Mouse (Mus musculus) macrophage (primary cell): ENCODE measurements around the gene Asic2. TPM values are rescaled to one million over a fixed set of nuclear protein-coding genes. Genes with fewer than 3 reads are reported as not detected.

Experiments used
- H3K27ac ChIP-seq: fragments of 350-480 bp; formaldehyde crosslinking; 2 replicates; pipeline ENCODE4 v1.9.0; 2021
- H3K36me3 ChIP-seq: fragments of 350-480 bp; formaldehyde crosslinking; 2 replicates; pipeline ENCODE4 v1.9.0; 2021; ENCODE audit errors: inconsistent target
- H3K4me3 ChIP-seq: fragments of 350-480 bp; formaldehyde crosslinking; 2 replicates; pipeline ENCODE4 v1.9.0; 2021; ENCODE audit errors: inconsistent target
- H3K79me2 ChIP-seq: fragments of 350-480 bp; formaldehyde crosslinking; 2 replicates; pipeline ENCODE4 v1.9.0; 2021; ENCODE audit errors: inconsistent target
- WGBS: methylation state at CpG from one replicate; pipeline ENCODE4 v1.1.7; 2026; ENCODE audit warnings: inconsistent platforms; ENCODE audit not compliant: missing documents; 5-methylcytosine and 5-hydroxymethylcytosine counted together
- polyA plus RNA-seq: library from polyadenylated mRNA; stranded (reverse); fragments of 250-400 nt; gene quantifications from 3 replicates; pipeline ENCODE4 v1.2.4, GENCODE M21; 2018; ENCODE audit warnings: inconsistent platforms

Gene Asic2
- polyA plus RNA-seq, 1 experiment from 2014 or later = not detected

DNA sequence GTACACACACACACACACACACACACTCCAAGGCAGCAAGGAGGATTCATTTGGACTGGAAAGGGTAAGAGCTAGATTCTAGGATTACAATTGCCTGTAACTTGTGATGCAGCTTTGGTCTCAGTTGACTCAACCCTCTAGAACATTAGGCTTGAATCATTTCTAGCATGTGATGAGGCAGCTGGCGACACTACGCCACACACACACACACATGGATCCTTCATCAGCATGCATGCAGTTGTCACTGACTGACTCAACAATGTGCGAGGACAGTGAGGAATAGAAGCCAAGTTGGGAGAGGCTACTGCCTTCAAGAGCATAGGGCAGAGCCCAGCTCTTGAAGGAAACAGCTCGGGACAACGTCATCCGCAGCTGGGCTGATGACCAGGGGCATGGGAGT, 843.9 kb downstream of the Asic2 start:
- WGBS = 94% methylated on average over 6 of the region's 6 CpGs
- H3K27ac ChIP-seq = no peak overlapping the region
- no peak overlapping the region for H3K4me3 ChIP-seq
- H3K36me3 ChIP-seq = no peaks in the 10 kb centered on the region
- no peaks in the 10 kb centered on the region for H3K79me2 ChIP-seq

DNA sequence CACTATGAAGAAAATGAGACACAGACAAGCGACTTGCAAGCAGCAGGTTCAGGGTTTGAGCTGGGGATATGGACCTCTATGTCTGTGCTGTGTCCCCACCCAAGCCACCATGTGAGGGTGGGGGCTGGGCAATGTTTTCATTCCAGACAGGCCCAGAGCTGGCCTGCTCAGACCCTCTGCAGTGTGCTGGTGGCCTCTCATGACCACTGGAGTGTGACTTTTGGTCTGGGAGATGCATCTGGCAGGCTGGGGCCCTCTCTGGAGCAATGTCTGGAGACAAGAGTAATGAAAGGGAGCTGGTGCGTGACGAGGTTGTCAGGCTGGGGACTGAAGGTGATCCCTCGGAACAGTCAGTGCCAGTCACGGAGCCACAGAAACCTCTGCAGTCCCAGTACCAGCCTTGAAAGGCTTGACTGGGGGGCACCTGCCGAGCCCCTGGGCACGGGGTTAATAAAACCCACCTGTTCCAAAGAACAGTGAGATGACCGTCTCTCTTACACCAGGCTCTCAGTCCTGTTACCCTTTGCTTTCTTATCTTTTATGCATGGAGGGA, 848.2 kb downstream of the Asic2 start:
- WGBS = 72% methylated on average over 8 of the region's 8 CpGs
- Histone ChIP-seq H3K27ac (no peak overlapping the region), H3K36me3 (no peaks in the 10 kb centered on the region), H3K4me3 (no peak overlapping the region), H3K79me2 (no peaks in the 10 kb centered on the region)

DNA sequence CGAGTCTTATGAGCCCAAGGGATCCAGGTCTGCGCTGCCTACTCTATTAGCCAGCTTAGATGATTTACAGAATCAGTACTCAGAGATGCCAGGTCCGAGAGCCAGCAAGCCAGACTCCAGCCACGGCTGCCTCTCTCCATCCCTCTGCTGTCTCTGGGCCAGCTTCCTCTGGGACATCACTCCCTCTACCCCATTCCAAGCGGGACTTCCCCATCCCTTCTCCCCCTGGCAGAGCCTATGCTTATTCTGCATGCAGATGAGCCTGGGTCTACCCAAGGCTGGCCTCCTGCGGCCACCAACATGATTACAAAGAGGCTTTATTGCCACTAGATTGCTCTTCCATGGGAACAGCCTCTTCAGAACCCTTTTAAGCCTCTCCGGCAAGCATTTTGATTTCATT, 850.2 kb downstream of the Asic2 start:
- Histone ChIP-seq H3K4me3 (no peak overlapping the region), H3K79me2 (no peaks in the 10 kb centered on the region)

DNA sequence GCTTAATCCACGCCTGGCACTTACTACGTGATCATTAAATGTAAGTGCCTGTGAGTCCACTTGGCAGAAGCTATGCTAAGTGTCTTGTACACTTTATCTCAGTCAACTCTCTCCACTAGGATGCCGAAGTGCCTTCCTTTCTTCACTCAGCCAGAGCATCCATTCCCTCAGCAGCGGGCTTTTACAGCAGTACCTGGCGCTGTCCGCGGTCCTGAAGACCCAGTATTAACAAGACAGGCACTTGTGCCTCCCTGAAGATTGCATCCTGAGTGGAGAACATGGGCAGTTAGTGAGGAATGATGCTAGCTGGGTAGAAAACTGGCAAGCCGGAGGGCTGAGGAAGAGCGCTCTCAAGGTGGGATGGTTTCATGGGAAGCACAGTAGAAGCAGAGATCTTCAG, 852.6 kb downstream of the Asic2 start:
- Histone ChIP-seq H3K4me3 (no peak overlapping the region), H3K27ac (no peak overlapping the region), H3K36me3 (no peaks in the 10 kb centered on the region), H3K79me2 (no peaks in the 10 kb centered on the region)
- 41% methylated on average over 9 of the region's 9 CpGs for WGBS

More for the DNA sequence above, 850.2 kb downstream of the Asic2 start:
- H3K27ac ChIP-seq = no peak overlapping the region
- no peaks in the 10 kb centered on the region for H3K36me3 ChIP-seq
- 53% methylated on average over 7 of the region's 7 CpGs for WGBS

DNA sequence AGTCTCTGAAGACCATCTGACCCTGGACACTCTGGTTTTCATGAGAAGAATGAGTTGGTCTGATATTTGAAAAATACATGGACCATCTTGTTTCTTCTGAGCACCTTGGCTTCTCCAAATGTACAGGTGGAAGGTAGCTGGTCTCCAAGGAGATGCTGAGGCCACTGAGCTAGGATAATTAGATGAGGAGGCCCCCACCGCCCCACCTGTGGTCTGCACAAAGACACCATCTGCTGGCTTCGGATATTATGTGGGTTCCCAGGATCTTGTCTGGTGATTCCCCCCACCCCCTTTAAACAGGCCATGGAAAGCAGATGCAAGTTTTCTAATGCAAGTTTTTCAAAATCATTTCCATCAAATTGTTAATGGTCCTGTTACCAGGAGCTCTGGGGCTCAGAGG, 856.6 kb downstream of the Asic2 start:
- 90% methylated on average over 2 of the region's 2 CpGs for WGBS
- Histone ChIP-seq H3K4me3 (no peak overlapping the region), H3K36me3 (no peaks in the 10 kb centered on the region), H3K27ac (no peak overlapping the region), H3K79me2 (no peaks in the 10 kb centered on the region)

DNA sequence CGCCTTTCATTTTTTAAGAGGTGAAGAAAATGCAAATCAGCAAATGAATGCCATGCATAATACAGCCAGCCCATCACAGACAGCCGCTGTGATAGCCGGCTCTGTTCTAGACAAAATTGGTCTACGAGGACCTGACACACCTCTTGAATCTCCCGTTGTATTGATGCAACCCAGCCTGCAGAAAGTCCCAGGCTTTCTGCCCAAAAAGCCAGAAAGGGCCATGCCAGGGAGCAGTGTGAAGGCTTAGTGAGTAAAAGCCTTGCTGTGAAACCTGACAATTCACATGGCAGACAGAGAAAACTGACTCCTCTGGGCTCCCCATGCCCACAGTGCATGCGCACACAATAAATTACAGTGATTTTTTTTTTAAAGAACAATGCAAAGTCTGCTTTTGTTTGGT, 858.2 kb downstream of the Asic2 start:
- H3K36me3 ChIP-seq = no peaks in the 10 kb centered on the region
- no peak overlapping the region for H3K4me3 ChIP-seq
- H3K79me2 ChIP-seq = no peaks in the 10 kb centered on the region
- WGBS = 68% methylated on average over 6 of the region's 6 CpGs
- H3K27ac ChIP-seq = no peak overlapping the region

DNA sequence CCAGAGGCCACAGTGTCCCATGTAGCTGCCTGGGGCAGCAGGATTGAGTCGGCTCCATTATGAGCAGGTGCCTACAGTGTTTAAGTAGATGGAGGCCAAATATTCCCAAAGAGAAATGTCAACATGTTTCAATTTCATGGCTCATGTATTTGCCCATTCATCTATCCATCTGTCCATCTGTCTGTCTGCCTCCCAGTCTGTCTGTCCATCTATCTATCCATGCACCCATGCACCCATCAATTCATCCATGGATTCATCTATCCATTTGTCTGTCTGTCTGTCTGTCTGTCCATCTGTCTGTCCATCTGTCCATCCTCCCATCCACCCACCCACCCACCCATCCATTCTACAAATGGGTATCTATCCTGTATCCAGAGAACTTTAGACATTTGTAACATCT, 861.3 kb downstream of the Asic2 start:
- no peaks in the 10 kb centered on the region for H3K36me3 ChIP-seq
- no peak overlapping the region for H3K27ac ChIP-seq
- H3K79me2 ChIP-seq = no peaks in the 10 kb centered on the region
- WGBS = 88% methylated on average over 1 of the region's 1 CpGs
- no peak overlapping the region for H3K4me3 ChIP-seq

DNA sequence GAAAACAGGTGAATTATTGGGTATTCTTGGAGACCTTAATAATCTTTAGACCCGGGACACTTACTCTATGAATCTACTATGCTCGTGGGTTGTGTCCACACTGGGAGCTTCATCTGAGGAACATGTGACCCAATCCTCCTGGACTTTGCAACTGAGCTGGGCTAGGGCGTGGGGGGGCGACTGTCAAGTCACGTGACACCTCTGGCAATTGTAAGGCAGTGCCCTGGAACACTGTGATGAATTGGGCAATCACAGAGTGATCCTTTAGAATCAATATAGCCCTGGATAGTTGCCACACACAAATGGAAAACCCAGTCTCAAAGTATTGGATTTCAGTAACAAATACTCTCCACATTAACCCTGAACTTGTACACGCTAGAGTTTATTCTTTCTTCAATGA, 867.4 kb downstream of the Asic2 start:
- Histone ChIP-seq H3K27ac (no peak overlapping the region), H3K36me3 (no peaks in the 10 kb centered on the region), H3K79me2 (no peaks in the 10 kb centered on the region), H3K4me3 (no peak overlapping the region)
- 83% methylated on average over 6 of the region's 6 CpGs for WGBS

DNA sequence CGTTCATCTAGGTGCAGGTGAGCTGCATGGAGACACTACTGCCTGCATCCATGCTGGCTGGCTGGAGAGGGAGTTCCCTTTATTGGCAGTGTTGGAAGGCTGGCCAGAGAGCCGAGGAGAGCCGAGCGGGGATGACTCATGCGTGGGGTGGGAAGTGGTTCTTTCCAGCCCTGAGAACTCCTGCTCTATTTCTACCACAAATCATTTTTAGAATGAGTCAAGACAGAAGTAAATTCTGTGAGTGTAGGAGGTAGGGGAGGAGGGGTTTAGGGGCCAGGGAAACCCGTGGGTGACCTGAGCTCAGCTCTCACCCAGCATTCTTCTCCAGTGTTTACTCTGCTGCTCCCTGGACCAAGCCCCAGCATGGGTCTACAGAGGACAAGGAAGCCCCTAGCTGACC, 872.2 kb downstream of the Asic2 start:
- H3K4me3 ChIP-seq = no peak overlapping the region
- no peaks in the 10 kb centered on the region for H3K36me3 ChIP-seq
- H3K27ac ChIP-seq = no peak overlapping the region
- 20% methylated on average over 6 of the region's 6 CpGs for WGBS
- H3K79me2 ChIP-seq = no peaks in the 10 kb centered on the region

DNA sequence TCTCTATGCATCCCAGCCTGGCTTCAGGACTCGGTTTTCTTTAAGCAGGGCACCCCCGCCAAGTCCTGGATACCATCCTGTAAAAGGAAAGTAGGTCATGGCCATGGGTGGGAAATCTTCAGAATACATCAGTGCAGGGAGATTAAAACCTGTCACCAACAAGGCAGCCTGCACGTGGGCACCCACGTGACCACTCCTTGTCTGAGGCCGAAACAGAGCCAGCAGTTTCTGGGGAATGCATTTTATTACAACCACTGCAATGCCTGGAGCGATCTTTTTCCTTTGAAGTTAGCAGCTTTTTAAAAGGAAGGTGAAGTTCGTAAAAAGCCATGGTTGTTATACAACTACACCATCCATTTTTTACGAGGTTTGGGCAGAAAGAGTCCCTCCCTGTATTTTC, 873.7 kb downstream of the Asic2 start:
- H3K79me2 ChIP-seq = no peaks in the 10 kb centered on the region
- H3K27ac ChIP-seq = no peak overlapping the region
- 77% methylated on average over 8 of the region's 8 CpGs for WGBS
- H3K4me3 ChIP-seq = no peak overlapping the region
- H3K36me3 ChIP-seq = no peaks in the 10 kb centered on the region

DNA sequence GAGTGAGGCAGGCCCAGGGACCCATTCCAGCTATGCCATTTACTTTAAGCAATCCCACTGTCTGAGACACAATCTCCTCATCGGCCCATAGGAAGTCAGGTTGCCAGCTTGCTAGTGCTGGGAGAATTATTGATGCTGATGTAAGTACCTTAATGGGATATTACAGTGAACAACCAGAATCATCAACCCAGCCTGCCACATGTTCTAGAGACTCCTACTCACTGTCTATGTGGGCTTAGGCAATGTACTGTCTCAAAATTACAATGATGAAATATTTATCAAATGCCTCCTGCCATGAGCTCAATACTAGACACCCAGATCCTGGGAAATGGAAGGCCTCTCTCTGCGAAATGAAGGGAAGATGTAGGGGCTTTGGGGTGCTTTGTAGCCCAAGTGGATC, 876.1 kb downstream of the Asic2 start:
- Histone ChIP-seq H3K79me2 (no peaks in the 10 kb centered on the region), H3K4me3 (no peak overlapping the region), H3K27ac (no peak overlapping the region), H3K36me3 (no peaks in the 10 kb centered on the region)
- WGBS = 90% methylated on average over 2 of the region's 2 CpGs

DNA sequence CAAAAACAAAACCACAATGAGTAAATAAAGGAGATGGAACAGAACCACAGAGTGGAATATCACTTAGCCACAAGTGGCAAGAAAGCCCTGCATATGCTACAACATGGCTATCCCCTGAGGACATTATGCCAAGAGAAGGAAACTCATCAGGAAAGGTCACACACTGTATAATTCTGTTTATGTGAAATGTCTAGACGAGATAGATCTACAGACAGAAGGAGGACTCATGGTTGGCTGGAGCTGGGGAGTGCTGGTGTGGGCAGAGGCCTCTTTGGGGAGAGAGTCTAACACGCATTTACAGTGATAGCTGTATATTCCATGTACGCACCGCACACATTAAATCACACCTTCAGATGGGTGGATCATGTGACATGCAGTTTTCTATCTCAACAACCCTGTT, 884.4 kb downstream of the Asic2 start:
- no peak overlapping the region for H3K27ac ChIP-seq
- no peak overlapping the region for H3K4me3 ChIP-seq
- no peaks in the 10 kb centered on the region for H3K79me2 ChIP-seq
- H3K36me3 ChIP-seq = no peaks in the 10 kb centered on the region
- 86% methylated on average over 4 of the region's 4 CpGs for WGBS

DNA sequence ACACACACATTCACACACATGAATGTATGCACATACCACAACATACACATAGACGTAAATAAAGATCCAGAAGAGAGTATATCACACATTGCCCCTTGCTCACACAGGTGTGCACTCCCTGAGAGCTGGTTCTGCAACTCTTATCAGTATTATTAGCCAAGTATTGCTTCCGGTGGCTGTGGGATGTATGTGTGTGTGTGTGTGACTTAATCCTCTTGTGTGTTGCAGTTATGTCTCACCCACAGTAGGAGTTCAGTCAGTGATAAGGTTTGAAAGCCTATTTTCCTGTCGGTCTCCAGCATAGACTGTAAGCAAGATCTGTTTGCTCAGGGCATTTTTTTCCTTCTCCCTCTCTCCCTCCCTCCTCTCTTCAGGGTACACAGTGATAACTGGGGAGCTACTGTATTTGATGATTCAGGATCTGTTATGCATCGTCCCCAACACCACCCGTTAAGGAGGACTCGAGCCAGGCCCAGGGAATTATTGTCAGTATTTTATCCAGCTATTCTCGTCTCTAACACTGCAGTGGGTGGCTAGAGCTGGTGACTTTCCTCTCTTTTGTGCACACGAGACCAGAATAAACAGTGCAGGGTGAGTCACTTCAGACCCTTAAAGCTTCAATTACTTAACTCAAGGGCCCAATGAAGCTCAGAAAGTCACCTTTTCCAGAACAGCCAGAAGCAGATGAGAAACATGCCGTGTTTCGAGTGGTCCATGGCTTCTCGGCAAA, 888.0 kb downstream of the Asic2 start:
- H3K4me3 ChIP-seq = no peak overlapping the region
- no peak overlapping the region for H3K27ac ChIP-seq
- WGBS = 79% methylated on average over 11 of the region's 11 CpGs
- no peaks in the 10 kb centered on the region for H3K79me2 ChIP-seq
- H3K36me3 ChIP-seq = no peaks in the 10 kb centered on the region

DNA sequence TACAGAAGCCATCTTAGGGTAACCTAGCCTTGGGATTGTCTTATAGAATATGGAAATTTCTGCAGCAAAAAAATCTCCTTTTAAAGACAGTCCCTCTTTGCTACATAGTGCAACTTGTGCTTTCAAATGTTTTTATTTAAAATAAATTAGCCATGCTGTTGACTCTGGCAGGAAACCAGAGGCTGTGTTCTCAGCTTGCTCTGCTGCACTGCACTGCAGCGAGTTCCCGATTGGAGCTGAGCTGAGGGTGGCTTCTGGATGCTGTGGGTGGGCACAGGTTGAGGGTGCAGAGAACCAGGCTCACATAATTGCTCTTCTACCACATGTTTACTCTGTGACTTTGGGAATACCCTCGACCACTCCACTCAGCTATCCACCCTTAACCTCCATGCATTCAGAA, 889.0 kb downstream of the Asic2 start:
- Histone ChIP-seq H3K79me2 (no peaks in the 10 kb centered on the region), H3K36me3 (no peaks in the 10 kb centered on the region), H3K27ac (no peak overlapping the region), H3K4me3 (no peak overlapping the region)
- WGBS = 65% methylated on average over 3 of the region's 3 CpGs

DNA sequence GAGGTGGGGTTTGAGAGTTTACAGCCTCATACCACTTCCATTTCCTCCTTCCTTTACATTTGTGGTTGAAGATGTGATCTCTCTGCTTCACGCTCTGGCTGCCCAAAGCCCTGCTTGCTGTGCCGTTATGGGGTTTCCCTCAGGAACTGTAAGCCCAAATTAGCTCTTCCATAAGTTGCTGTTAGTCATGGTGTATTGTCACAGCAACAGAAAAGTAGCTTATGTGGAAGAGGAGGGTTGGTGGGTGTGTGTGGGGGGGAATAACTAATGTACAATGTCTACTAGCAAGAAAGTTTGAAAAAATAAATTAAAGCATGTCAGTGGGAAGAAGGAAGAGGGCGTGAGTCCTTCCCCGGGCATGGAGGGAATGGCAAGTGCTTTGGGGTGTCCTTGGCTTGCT, 896.4 kb downstream of the Asic2 start:
- no peaks in the 10 kb centered on the region for H3K79me2 ChIP-seq
- H3K36me3 ChIP-seq = no peaks in the 10 kb centered on the region
- 81% methylated on average over 4 of the region's 4 CpGs for WGBS
- H3K4me3 ChIP-seq = no peak overlapping the region
- no peak overlapping the region for H3K27ac ChIP-seq

DNA sequence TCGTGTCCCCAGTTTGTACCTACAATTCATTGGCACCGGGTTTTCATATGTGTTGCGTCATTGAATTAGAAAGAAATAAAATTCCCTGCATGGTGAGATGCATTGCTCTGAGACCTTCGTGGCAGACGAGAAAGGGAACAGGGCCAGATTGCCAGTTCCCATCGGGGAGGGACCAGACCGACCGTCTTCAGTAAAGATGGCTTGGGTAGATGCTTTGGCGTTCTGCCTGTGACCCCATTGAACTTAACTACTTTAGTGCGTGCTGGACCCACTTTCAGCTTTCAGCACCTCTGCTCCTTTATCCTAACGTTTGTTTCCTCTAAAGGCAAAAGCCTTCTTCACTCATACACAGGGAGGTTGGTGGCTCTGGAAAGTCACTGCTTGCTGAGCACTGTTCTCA, 902.9 kb downstream of the Asic2 start:
- H3K4me3 ChIP-seq = no peak overlapping the region
- no peaks in the 10 kb centered on the region for H3K36me3 ChIP-seq
- H3K27ac ChIP-seq = no peak overlapping the region
- WGBS = 92% methylated on average over 11 of the region's 11 CpGs
- no peaks in the 10 kb centered on the region for H3K79me2 ChIP-seq
